Mouse (Mus musculus) brain, embryonic 14.5 days (tissue): ENCODE measurements around the gene Stard7. TPM values are rescaled to one million over a fixed set of nuclear protein-coding genes. Genes with fewer than 3 reads are reported as not detected.

Source experiments
- DNase-seq: peaks from one replicate; pipeline ENCODE4 v3.0.0-alpha.2; 2011; ENCODE audit warnings: low read depth
- CTCF ChIP-seq: fragments of 200-500 bp; IDR thresholded peaks from 2 replicates; pipeline ENCODE4 v1.5.1; 2012; ENCODE audit warnings: inconsistent platforms, mild to moderate bottlenecking, moderate library complexity, borderline replicate concordance; ENCODE audit not compliant: insufficient read depth, insufficient read length; ENCODE audit errors: extremely low read depth
- POLR2A ChIP-seq: fragments of 200-500 bp; IDR thresholded peaks from 2 replicates; pipeline ENCODE4 v1.6.1; 2012; ENCODE audit warnings: mild to moderate bottlenecking, inconsistent platforms, borderline replicate concordance; ENCODE audit not compliant: poor library complexity, insufficient read depth, insufficient read length, severe bottlenecking; ENCODE audit errors: extremely low read depth
- polyA plus RNA-seq: library from polyadenylated mRNA; depleted of rRNA; stranded (reverse); fragments of >200 nt; gene quantifications from 2 replicates; pipeline ENCODE4 v1.2.3, GENCODE M21; 2012

Gene Stard7
- polyA plus RNA-seq, 1 experiment: 91.9 TPM

GRCm38 (mm10) chr2:127333945-127334603 lies 64.1 kb downstream of the Stard7 start:
- no peak for TF ChIP-seq POLR2A
- DNase-seq: no peak

- TF ChIP-seq POLR2A: no peak
- no peak for TF ChIP-seq CTCF
- DNase-seq: no peak
These were observed 65.1 kb downstream of the Stard7 start for GRCm38 (mm10) chr2:127335078-127335541.

- TF ChIP-seq CTCF (no peak), POLR2A (0 out of 2 replicates have a peak, but pooled peaks have one; percentile 19)
- DNase-seq: peak; percentile 72
These were observed 65.9 kb downstream of the Stard7 start, which contains the start of gene Dusp2 for GRCm38 (mm10) chr2:127335767-127336496. TSS of gene Dusp2 (plus strand) at chr2:127336159.

GRCm38 (mm10) chr2:127336497-127336832 lies 66.4 kb downstream of the Stard7 start:
- no peak for DNase-seq
- no peak for TF ChIP-seq CTCF
- TF ChIP-seq POLR2A: no peak

GRCm38 (mm10) chr2:127336885-127337284 lies 66.9 kb downstream of the Stard7 start:
- DNase-seq: no peak
- TF ChIP-seq POLR2A (no peak), CTCF (no peak)

- TF ChIP-seq POLR2A (no peak), CTCF (no peak)
- DNase-seq: no peak
These were observed 67.5 kb downstream of the Stard7 start for GRCm38 (mm10) chr2:127337531-127337930.

- TF ChIP-seq POLR2A (no peak), CTCF (no peak)
- no peak for DNase-seq
These were observed 68.0 kb downstream of the Stard7 start for GRCm38 (mm10) chr2:127338012-127338411.

- no peak for TF ChIP-seq CTCF
- TF ChIP-seq POLR2A: no peak
- no peak for DNase-seq
These were observed 68.4 kb downstream of the Stard7 start, which contains the start of gene Astl for GRCm38 (mm10) chr2:127338416-127338815. TSS of gene Astl (plus strand) at chr2:127338639.

GRCm38 (mm10) chr2:127338833-127339232 lies 68.8 kb downstream of the Stard7 start:
- no peak for TF ChIP-seq POLR2A
- no peak for TF ChIP-seq CTCF
- no peak for DNase-seq

- no peak for TF ChIP-seq POLR2A
- TF ChIP-seq CTCF: no peak
- no peak for DNase-seq
These were observed 69.2 kb downstream of the Stard7 start for GRCm38 (mm10) chr2:127339262-127339661.

- DNase-seq: peak; percentile 63
- TF ChIP-seq POLR2A (no peak), CTCF (peak; percentile 83)
These were observed 71.1 kb downstream of the Stard7 start for GRCm38 (mm10) chr2:127341159-127341558.
